Mouse (Mus musculus) T-helper 17 cell (primary cell): ENCODE measurements around the gene Itih1.

Source experiments
- in situ Hi-C, 2 experiments: fragments of 300-600 bp; cut with MboI, MseI; formaldehyde crosslinking; loops; 1 replicate in 1 of 2; 2 replicates in 1 of 2; pipeline ENCODE4 v1.15.1; 2025; ENCODE audit warnings: high pct_unique_total_duplicates in 2 of 2

Itih1 gene

DNA sequence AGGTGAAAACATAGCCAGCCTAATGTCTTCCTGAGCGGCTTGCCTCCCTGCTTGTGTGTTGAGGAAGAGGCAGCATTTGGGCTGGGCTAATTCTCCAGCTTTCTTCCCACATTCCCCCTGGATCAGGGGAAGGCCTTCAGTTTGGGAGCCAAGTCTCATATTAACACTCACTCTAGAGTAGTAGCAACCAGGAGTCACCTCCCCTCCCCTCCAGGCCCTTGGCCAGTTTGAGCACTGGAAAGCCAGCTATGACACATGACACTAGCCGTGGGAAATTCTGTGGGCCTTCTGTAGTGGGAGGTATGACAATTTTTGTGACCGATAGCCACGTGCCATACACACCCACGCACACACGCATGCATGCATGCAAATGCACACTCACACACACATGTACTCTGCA lies 37.1 kb downstream of the Itih1 start:
- in situ Hi-C loops: no loop called here

DNA sequence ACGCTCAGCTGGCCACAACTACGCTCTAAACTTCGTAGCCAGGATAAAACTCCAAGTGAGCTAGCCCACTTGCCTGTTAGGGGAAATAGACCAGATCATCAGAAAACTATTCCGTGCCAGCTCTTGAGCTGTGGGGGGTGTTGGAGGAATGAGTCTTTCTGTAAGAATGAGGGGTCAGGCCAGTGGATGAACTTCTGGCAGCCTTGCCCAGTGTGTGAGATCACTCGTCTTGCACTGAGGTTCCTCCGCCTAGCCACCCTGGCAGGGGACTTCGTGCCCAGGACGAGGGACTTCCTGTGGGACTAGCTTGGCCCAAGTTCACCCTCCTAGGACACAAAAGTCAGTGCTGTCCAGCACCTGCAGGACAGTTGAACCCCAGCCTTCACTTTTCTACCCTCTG lies 38.8 kb downstream of the Itih1 start:
- in situ Hi-C loops: no loop called here

DNA sequence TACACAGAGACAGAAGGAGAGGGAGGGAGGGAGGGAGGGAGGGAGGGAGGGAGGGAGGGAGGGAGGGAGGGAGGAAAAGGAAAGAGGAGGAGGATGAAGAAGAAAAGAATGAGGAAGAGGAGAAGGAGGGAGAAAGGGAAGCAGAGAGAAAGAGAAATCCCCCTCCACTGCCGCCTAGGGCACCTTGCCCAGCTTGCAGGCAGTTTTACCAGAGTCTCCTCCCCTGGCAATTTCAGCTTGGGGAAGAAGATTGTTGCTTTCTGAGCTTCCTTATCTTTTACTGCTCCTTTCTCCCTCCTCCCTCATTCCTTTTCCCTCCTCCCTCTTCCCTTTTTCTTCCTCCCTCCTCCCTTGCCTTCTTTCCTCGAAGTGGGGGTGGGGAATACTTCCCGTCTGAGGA lies 40.1 kb downstream of the Itih1 start:
- in situ Hi-C loops: no loop called here

DNA sequence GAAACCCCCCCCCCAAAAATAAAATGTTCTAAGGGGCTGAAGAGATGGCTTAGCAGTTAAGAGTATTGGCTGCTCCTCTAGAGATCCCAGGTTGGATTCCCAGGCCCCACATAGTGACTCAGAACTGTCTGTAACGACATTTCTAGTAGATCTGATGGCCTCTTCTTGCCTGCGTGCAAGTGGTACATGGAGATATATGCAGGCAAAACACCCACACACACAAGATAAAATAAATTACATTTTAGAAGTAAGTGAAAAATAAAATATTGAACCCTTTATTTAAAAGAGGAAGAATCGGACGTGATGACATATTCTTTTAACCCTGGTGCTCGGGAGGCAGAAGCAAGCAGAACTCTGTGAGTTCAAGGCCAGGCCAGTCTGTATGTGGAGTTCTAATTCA lies 40.5 kb downstream of the Itih1 start:
- in situ Hi-C loops: no loop called here

DNA sequence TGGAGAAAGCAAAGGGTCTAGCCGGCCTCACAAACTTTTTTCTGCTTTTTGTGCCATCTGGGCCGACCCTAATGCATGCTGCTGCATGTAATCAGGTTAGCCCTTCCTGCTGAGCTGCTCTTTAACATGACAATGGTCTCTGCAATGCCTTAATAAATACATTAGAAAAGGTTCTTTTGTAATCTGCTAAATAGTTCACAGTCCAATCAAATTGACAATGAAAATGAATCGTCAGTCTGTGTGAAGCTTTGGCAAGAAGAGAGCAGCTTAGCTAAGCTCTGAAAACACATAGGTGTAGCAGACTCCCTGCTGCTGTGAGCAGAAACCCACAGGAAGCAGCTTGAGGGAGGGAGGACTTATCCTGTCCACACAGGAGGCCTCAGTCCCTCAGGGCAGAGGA lies 43.1 kb downstream of the Itih1 start:
- in situ Hi-C loops: no loop called here

- in situ Hi-C loops: no loop called here
These were observed 54.8 kb downstream of the Itih1 start for GRCm38 (mm10) chr14:30888271-30888732.

GRCm38 (mm10) chr14:30886204-30886603 lies 56.9 kb downstream of the Itih1 start, which contains the start of gene Itih4:
TSS of gene Itih4 (plus strand) at chr14:30886476.
- in situ Hi-C loops: no loop called here

- in situ Hi-C loops: no loop called here
These were observed 57.8 kb downstream of the Itih1 start for GRCm38 (mm10) chr14:30885298-30885697.

DNA sequence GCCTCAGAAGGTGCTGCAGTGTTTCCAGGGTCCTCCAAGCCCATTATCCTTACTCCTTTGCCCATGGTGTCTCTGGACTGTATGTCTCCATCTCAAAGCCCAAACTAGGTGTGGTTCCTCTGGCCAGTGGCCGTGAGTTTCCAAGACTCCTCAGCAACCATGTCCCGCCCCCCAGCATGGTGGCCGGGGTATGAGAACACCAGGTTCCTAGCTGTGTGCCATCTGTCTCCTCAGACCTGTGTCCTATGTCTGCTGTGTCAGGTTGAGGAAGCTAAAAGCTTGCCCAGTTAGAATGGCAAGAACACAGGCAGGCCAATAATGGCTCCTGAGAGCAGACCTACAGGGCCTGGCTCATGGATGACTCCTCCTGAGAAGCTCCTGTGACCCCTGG lies 61.4 kb downstream of the Itih1 start:
- in situ Hi-C loops: no loop called here

DNA sequence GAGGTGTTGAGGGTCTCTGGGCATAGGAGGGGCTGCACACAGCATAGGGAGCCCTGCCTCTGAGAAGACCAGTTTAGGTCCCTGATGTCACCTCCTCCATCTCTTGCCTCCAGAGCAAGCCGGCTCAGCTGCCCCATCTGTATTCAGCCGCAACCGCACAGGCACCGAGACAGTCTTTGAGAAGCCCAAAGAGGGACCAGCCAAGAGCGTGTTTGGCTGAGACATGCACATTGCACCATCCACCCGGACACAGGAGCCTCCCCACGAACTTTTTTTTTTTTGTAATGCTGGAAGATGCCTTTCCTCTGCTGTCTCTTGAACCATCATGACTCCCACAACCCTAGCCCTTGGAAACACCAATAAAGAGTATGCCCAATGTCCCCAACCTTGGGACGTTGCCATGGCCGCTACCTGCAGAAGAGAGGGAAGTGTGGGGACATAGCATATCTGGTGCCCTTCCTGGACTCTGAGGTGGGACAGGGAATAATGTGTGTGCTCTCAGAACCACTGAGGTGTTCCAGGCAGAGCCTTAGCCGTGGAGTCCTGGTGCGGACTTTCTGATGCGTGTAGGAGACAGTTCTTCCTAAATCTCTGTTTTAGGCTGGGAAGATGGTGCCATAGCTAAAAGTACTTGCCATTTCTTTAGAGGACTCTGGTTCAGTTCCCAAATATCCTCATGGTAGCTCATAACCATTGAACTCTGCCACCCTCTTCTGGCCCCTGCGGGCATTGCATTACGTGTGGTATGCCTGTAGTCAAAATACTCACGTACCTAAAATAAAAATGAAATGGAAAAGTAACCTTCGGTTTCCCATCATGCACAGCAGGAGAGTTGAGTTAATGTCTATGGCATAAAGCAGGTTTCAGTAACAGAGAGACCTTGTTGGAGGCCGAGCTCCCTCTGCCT lies 62.0 kb downstream of the Itih1 start:
- in situ Hi-C loops: no loop called here

DNA sequence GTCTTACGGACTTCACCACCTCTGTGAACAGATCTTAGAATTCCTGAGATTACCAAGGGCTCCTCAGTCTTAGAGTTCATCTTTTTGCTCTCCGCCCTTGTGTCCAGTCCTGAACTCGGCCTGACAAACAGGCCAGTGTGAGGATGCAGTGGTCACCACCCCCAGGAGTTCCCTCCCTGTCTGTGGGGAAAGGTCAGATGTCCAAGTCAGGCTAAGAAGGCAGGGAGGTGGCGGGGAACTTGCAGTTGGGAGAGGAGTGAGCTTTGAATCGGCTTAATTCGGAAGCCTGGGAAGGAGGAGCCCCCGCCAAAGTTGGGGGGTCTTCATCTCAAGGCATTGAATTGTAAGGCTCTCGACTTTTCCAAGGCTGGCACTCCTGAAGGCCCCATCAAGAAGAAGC lies 62.8 kb downstream of the Itih1 start:
- in situ Hi-C loops: no loop called here

DNA sequence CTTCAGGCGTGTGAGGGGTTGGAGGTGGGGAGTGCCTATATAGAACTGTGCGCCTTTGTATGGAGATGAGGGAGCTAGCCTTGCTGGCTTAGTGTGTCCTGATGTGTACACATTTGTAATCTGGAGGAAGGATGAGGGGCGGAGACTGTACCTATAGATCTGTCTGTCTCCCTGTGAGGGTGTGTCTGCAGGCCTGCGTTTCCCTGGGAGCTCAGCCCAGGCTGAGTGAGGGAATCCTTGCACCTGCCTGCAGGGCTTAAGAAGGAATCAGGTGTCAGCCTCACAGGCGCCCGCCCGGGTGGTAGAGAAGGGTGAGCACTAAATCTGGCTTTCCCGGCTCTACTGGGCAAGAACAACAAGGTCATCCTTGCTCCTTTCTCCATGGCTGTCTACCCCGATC lies 63.3 kb downstream of the Itih1 start:
- in situ Hi-C loops: no loop called here
